Mouse (Mus musculus) retina, postnatal 1 day (tissue): Measurements from ENCODE around the gene Myl4.
"Not testable (repeated sequence)": the region's sequence is repeated elsewhere in the genome, so short reads cannot be mapped to it uniquely, and the experiment has no call there.

Source experiments
- DNase-seq: peaks from one replicate; pipeline ENCODE4 v3.0.0-alpha.2; 2012

Myl4 gene

GRCm38 (mm10) chr11:104550406-104550974 lies at the start of gene Myl4, which contains the start of gene Cdc27:
Gene Myl4, plus strand, starts transcription at chr11:104550663.
Gene Cdc27, minus strand, starts transcription at chr11:104550620.
- DNase-seq, result peak; percentile 99

- no peak for DNase-seq
Measured at GRCm38 (mm10) chr11:104508455-104508854, 42.0 kb upstream of the Myl4 start.

- DNase-seq, result peak; percentile 44
Measured at GRCm38 (mm10) chr11:104510606-104511005, 39.9 kb upstream of the Myl4 start.

- no peak for DNase-seq
Measured at GRCm38 (mm10) chr11:104512436-104512835, 38.0 kb upstream of the Myl4 start.

- no peak for DNase-seq
Measured at GRCm38 (mm10) chr11:104525935-104526334, 24.5 kb upstream of the Myl4 start.

GRCm38 (mm10) chr11:104536843-104537242 lies 13.6 kb upstream of the Myl4 start:
- DNase-seq, result no peak

GRCm38 (mm10) chr11:104537945-104538555 lies 12.4 kb upstream of the Myl4 start:
- no peak for DNase-seq

- DNase-seq, result no peak
Measured at GRCm38 (mm10) chr11:104539811-104540210, 10.7 kb upstream of the Myl4 start.

- DNase-seq, result not testable (repeated sequence)
Measured at GRCm38 (mm10) chr11:104543337-104543736, 7.1 kb upstream of the Myl4 start.

- DNase-seq, result no peak
Measured at GRCm38 (mm10) chr11:104544507-104544906, 6.0 kb upstream of the Myl4 start.

- no peak for DNase-seq
Measured at GRCm38 (mm10) chr11:104547502-104547901, 3.0 kb upstream of the Myl4 start.

- peak; percentile 53 for DNase-seq
Measured at GRCm38 (mm10) chr11:104549438-104550405, 741 bp upstream of the Myl4 start.

GRCm38 (mm10) chr11:104558065-104558464 lies 7.6 kb downstream of the Myl4 start:
- no peak for DNase-seq

GRCm38 (mm10) chr11:104558651-104559403 lies 8.4 kb downstream of the Myl4 start:
- DNase-seq, result no peak

GRCm38 (mm10) chr11:104560971-104561370 lies 10.5 kb downstream of the Myl4 start:
- no peak for DNase-seq

- DNase-seq, result no peak
Measured at GRCm38 (mm10) chr11:104563496-104563895, 13.0 kb downstream of the Myl4 start.

- no peak for DNase-seq
Measured at GRCm38 (mm10) chr11:104565172-104565571, 14.7 kb downstream of the Myl4 start.

- no peak for DNase-seq
Measured at GRCm38 (mm10) chr11:104566097-104566496, 15.6 kb downstream of the Myl4 start.

- no peak for DNase-seq
Measured at GRCm38 (mm10) chr11:104566796-104567195, 16.3 kb downstream of the Myl4 start.

- DNase-seq, result no peak
Measured at GRCm38 (mm10) chr11:104567736-104568135, 17.3 kb downstream of the Myl4 start.

GRCm38 (mm10) chr11:104568326-104568725 lies 17.9 kb downstream of the Myl4 start:
- DNase-seq, result no peak

GRCm38 (mm10) chr11:104570515-104570914 lies 20.1 kb downstream of the Myl4 start:
- DNase-seq, result not testable (repeated sequence)

GRCm38 (mm10) chr11:104571373-104571772 lies 20.9 kb downstream of the Myl4 start:
- peak; percentile 39 for DNase-seq
